Mouse (Mus musculus): ENCODE data around the gene Cdh13. TPM values are rescaled to one million over a fixed set of nuclear protein-coding genes. Genes with fewer than 3 reads are reported as not detected.

The Cdh13 gene
- polyA plus RNA-seq, 1 experiment from 2014 or later, result 4.2 TPM

GRCm38 (mm10) chr8:119020781-119021180, 737.2 kb downstream of the Cdh13 start:
- H3K9me3 ChIP-seq (replicated peaks), result no peaks in the 10 kb centered on the region
- H3K4me3 ChIP-seq (replicated peaks), result no peak overlapping the region
- H3K4me1 ChIP-seq, result no peaks in the 10 kb centered on the region
- H3K36me3 ChIP-seq, result no peaks in the 10 kb centered on the region
- H3K9ac ChIP-seq, result no peak overlapping the region
- ATAC-seq (replicated peaks; ENCODE audit: low FRiP score), result no peak
- H3K4me2 ChIP-seq, result no peak overlapping the region
- H3K27me3 ChIP-seq, result no peaks in the 10 kb centered on the region
- no peak overlapping the region for H3K27ac ChIP-seq
- WGBS, result 23% methylated on average over 11 of the region's 11 CpGs

DNA sequence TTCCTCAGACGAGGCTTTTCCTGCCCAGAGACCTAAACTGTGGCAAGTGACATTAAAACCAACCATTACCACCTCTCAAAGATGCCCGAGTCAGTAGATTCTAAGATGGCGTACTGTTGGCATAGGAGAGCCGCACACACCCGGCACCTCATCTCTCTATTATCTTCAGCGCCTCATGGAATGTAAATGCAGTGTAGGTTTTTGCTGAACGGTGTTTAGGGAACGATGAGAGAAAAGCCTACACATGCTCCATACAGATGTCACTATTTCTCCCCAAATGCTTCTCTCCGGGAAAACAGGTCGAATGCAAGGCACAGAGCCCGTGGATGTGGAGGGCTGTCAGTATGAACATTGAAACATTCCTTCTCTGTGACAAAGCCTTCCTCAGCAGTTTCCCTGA, 737.9 kb downstream of the Cdh13 start:
- 81% methylated on average over 11 of the region's 11 CpGs for WGBS
- Histone ChIP-seq H3K9me3 (replicated peaks) (no peaks in the 10 kb centered on the region), H3K9ac (no peak overlapping the region), H3K27ac (no peak overlapping the region), H3K27me3 (no peaks in the 10 kb centered on the region), H3K4me1 (no peaks in the 10 kb centered on the region), H3K4me3 (replicated peaks) (no peak overlapping the region), H3K4me2 (no peak overlapping the region), H3K36me3 (no peaks in the 10 kb centered on the region)
- no peak for ATAC-seq (replicated peaks; ENCODE audit: low FRiP score)

DNA sequence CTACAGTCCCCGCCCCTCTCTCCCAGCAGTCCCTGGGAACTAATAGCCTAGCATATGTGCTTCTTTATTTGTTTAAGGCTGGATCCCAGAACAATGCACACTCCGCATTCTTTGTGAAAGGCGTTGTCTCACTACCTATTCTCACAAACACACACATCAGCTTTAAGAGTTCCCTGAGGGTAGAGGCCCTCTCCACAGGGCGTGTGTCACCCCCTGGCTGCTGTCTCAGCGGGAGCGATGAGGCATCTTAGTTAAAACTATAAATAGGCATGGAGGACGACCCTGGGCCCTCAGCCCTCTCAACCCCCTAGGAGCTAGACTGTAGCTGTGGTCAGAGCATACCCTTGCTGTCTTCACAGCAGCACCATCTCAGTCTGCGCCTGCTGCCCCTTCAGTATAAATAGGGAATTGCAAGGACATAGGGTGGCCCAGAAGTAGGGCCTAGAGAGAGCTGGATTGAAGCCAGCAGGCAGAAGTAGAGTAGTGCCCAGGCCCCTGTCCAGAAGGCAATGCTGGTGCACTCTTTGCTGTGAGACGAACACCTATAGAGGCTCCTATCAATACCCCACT, 738.9 kb downstream of the Cdh13 start:
- no peak overlapping the region for H3K9ac ChIP-seq
- no peak overlapping the region for H3K27ac ChIP-seq
- H3K4me1 ChIP-seq, result no peaks in the 10 kb centered on the region
- no peaks in the 10 kb centered on the region for H3K9me3 ChIP-seq (replicated peaks)
- no peak overlapping the region for H3K4me2 ChIP-seq
- ATAC-seq (replicated peaks; ENCODE audit: low FRiP score), result no peak
- no peaks in the 10 kb centered on the region for H3K36me3 ChIP-seq
- H3K4me3 ChIP-seq (replicated peaks), result no peak overlapping the region
- WGBS, result 75% methylated on average over 9 of the region's 9 CpGs
- no peaks in the 10 kb centered on the region for H3K27me3 ChIP-seq

- Histone ChIP-seq H3K4me1 (no peaks in the 10 kb centered on the region), H3K9ac (no peak overlapping the region), H3K27me3 (no peaks in the 10 kb centered on the region), H3K9me3 (replicated peaks) (no peaks in the 10 kb centered on the region), H3K4me2 (no peak overlapping the region), H3K36me3 (no peaks in the 10 kb centered on the region), H3K4me3 (replicated peaks) (no peak overlapping the region), H3K27ac (no peak overlapping the region)
- ATAC-seq (replicated peaks; ENCODE audit: low FRiP score), result no peak
- WGBS, result 64% methylated on average over 11 of the region's 11 CpGs
Observed at GRCm38 (mm10) chr8:119033398-119033797, 749.9 kb downstream of the Cdh13 start.

DNA sequence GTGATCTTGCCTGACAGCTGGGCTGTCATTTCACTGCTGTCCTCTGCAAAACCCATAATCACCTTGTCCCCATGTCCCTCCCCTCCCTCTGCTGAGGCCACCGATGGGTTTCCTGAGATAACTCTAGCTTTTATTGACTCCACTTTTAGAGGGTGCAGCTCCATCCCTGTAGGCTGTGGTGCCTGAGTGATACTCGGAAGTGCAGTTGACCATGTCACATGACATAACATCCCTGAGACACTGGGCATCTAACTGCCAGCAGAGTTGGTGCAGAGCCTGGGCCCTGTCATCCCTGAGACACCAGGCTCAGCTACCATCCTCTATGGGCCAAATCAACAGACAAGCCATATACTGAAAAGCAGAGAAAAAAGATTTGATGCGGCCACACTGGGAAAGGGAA, 750.5 kb downstream of the Cdh13 start:
- no peaks in the 10 kb centered on the region for H3K27me3 ChIP-seq
- H3K9ac ChIP-seq, result no peak overlapping the region
- H3K4me1 ChIP-seq, result no peaks in the 10 kb centered on the region
- no peak overlapping the region for H3K4me2 ChIP-seq
- no peaks in the 10 kb centered on the region for H3K36me3 ChIP-seq
- H3K4me3 ChIP-seq (replicated peaks), result no peak overlapping the region
- H3K9me3 ChIP-seq (replicated peaks), result no peaks in the 10 kb centered on the region
- ATAC-seq (replicated peaks; ENCODE audit: low FRiP score), result no peak
- no peak overlapping the region for H3K27ac ChIP-seq
- WGBS, result 77% methylated on average over 3 of the region's 3 CpGs

DNA sequence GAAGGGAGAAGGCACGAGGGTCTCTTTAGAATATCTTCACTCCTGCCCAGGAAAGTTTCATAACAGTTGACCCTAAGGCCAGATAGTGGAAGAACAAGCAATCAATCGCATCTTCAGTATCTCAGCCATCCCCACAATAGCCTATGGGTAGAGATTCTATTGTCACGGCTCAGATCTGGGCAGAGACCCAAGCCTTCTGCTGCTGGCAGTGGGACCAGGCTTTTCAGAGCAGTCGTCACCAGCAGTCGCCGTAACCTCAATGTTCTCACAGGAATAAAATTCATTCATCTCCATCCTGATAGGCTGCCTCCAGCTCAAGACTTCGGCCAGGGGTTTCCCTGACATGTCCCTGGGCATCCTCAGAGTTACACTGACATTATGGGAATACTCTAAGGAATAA, 751.6 kb downstream of the Cdh13 start:
- WGBS, result 85% methylated on average over 7 of the region's 7 CpGs
- no peak overlapping the region for H3K9ac ChIP-seq
- H3K4me3 ChIP-seq (replicated peaks), result no peak overlapping the region
- no peaks in the 10 kb centered on the region for H3K27me3 ChIP-seq
- H3K27ac ChIP-seq, result no peak overlapping the region
- no peak overlapping the region for H3K4me2 ChIP-seq
- no peak for ATAC-seq (replicated peaks; ENCODE audit: low FRiP score)
- H3K36me3 ChIP-seq, result no peaks in the 10 kb centered on the region
- no peaks in the 10 kb centered on the region for H3K9me3 ChIP-seq (replicated peaks)
- no peaks in the 10 kb centered on the region for H3K4me1 ChIP-seq

GRCm38 (mm10) chr8:119037571-119037970, 754.0 kb downstream of the Cdh13 start:
- no peak overlapping the region for H3K4me2 ChIP-seq
- WGBS, result 85% methylated on average over 11 of the region's 11 CpGs
- no peak overlapping the region for H3K4me3 ChIP-seq (replicated peaks)
- H3K36me3 ChIP-seq, result no peaks in the 10 kb centered on the region
- no peak for ATAC-seq (replicated peaks; ENCODE audit: low FRiP score)
- no peaks in the 10 kb centered on the region for H3K27me3 ChIP-seq
- H3K4me1 ChIP-seq, result no peaks in the 10 kb centered on the region
- no peak overlapping the region for H3K27ac ChIP-seq
- no peaks in the 10 kb centered on the region for H3K9me3 ChIP-seq (replicated peaks)
- no peak overlapping the region for H3K9ac ChIP-seq

- Histone ChIP-seq H3K4me3 (replicated peaks) (no peak overlapping the region), H3K4me1 (no peaks in the 10 kb centered on the region), H3K4me2 (no peak overlapping the region), H3K9ac (no peak overlapping the region), H3K27me3 (no peaks in the 10 kb centered on the region), H3K9me3 (replicated peaks) (no peaks in the 10 kb centered on the region), H3K36me3 (no peaks in the 10 kb centered on the region), H3K27ac (no peak overlapping the region)
- no peak for ATAC-seq (replicated peaks; ENCODE audit: low FRiP score)
- WGBS, result 87% methylated on average over 2 of the region's 2 CpGs
Observed at GRCm38 (mm10) chr8:119039358-119039757, 755.8 kb downstream of the Cdh13 start.

GRCm38 (mm10) chr8:119057876-119058275, 774.3 kb downstream of the Cdh13 start:
- no peaks in the 10 kb centered on the region for H3K36me3 ChIP-seq
- 65% methylated on average over 5 of the region's 5 CpGs for WGBS

DNA sequence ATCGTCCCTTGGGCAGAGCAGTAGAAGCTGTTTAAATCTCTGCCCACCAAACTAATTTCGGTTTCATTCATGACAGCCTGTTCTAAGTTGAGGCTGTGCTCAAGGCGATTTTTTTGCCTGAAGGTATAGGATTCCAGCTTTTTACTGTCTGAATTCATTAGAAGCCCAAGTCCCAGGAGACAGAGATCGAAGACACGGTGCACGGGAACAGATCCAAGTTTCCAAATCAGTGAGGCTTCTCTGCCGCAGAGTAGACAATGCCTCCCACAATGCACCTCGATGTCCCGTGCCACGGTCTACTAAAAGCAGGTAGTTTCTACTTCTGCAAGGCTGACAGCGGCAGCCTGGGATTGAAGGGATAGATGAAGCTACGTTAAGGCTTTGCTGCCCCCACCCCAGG, 778.1 kb downstream of the Cdh13 start:
- no peak overlapping the region for H3K4me3 ChIP-seq (replicated peaks)
- no peaks in the 10 kb centered on the region for H3K9me3 ChIP-seq (replicated peaks)
- 0 out of 2 replicates have a peak, but pooled peaks cover 3% of the 10 kb centered on the region for H3K4me1 ChIP-seq
- ATAC-seq (replicated peaks; ENCODE audit: low FRiP score), result no peak
- WGBS, result 72% methylated on average over 12 of the region's 12 CpGs
- no peaks in the 10 kb centered on the region for H3K36me3 ChIP-seq
- no peak overlapping the region for H3K27ac ChIP-seq
- no peaks in the 10 kb centered on the region; the same call in 1 of the 2 replicates for H3K27me3 ChIP-seq
- H3K4me2 ChIP-seq, result no peak overlapping the region
- no peak overlapping the region for H3K9ac ChIP-seq

More at GRCm38 (mm10) chr8:119057876-119058275, 774.3 kb downstream of the Cdh13 start:
- Histone ChIP-seq H3K27me3 (no peaks in the 10 kb centered on the region), H3K4me3 (replicated peaks) (no peak overlapping the region), H3K27ac (no peak overlapping the region), H3K9me3 (replicated peaks) (no peaks in the 10 kb centered on the region), H3K4me2 (no peak overlapping the region), H3K9ac (no peak overlapping the region), H3K4me1 (no peaks in the 10 kb centered on the region)
- ATAC-seq (replicated peaks; ENCODE audit: low FRiP score), result no peak

GRCm38 (mm10) chr8:119064523-119064922, 781.0 kb downstream of the Cdh13 start:
- WGBS, result 18% methylated on average over 11 of the region's 11 CpGs
- H3K9ac ChIP-seq, result no peak overlapping the region

DNA sequence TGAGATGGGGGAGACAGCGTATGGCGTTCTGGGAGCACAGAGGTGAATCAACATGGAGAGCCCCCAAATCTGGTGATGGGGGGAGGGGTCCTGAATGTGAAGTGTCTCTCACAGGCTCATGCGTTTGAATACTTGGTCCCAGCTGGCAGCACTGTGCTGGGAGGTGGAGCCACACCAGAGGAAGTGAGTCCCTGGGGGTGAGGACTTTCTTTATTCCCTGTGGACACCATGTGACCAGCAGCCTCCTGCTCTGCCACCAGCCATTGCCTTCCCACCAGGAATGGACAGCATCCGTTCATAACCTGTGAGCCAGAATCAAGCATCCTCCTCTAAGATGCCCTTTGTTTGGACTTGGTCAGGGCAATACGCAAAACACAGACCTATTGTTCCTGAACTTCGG, 788.8 kb downstream of the Cdh13 start:
- ATAC-seq (replicated peaks; ENCODE audit: low FRiP score), result no peak
- Histone ChIP-seq H3K4me1 (peaks cover 6% of the 10 kb centered on the region; the same call in 1 of the 2 replicates), H3K4me2 (no peak overlapping the region), H3K36me3 (no peaks in the 10 kb centered on the region), H3K27me3 (no peaks in the 10 kb centered on the region), H3K27ac (no peak overlapping the region), H3K9me3 (replicated peaks) (no peaks in the 10 kb centered on the region), H3K9ac (no peak overlapping the region), H3K4me3 (replicated peaks) (no peak overlapping the region)
- 77% methylated on average over 6 of the region's 6 CpGs for WGBS

More at GRCm38 (mm10) chr8:119064523-119064922, 781.0 kb downstream of the Cdh13 start:
- Histone ChIP-seq H3K36me3 (no peaks in the 10 kb centered on the region), H3K4me1 (0 out of 2 replicates have a peak, but pooled peaks cover 3% of the 10 kb centered on the region), H3K4me3 (replicated peaks) (no peak overlapping the region), H3K27me3 (no peaks in the 10 kb centered on the region; the same call in 1 of the 2 replicates), H3K9me3 (replicated peaks) (no peaks in the 10 kb centered on the region), H3K4me2 (peak overlapping the region; percentile 25; the same call in 1 of the 2 replicates), H3K27ac (no peak overlapping the region)
- ATAC-seq (replicated peaks; ENCODE audit: low FRiP score), result no peak

GRCm38 (mm10) chr8:119085022-119085421, 801.5 kb downstream of the Cdh13 start:
- no peak for ATAC-seq (replicated peaks; ENCODE audit: low FRiP score)
- Histone ChIP-seq H3K9ac (no peak overlapping the region), H3K36me3 (no peaks in the 10 kb centered on the region), H3K4me2 (no peak overlapping the region), H3K4me3 (replicated peaks) (no peak overlapping the region), H3K27ac (no peak overlapping the region), H3K4me1 (no peaks in the 10 kb centered on the region), H3K9me3 (replicated peaks) (no peaks in the 10 kb centered on the region), H3K27me3 (no peaks in the 10 kb centered on the region)
- WGBS, result 80% methylated on average over 8 of the region's 8 CpGs
